ENCODE assay signal across 9 mouse cellular contexts in the genomic region with DNA sequence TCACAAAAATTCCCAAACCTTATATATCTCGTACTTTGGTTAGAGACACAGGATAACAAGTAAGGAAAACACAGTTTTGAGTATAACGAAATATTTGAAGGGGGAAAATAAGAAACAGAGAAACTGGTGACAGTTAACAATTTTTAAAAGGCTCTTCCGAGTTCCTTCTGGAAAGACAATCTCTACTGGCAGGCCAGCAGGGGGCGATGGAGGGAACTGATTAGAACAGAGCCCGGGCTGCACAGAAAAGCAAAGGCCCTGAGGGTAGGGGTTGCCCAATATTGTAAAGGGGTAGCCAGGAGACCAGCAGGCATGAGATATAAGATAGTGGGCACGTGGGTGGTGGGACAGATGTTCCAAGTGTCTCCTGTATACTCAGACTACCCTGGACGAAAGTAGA.
A peak's percentile ranks its signal among the peaks of the same experiment; 100 is the strongest.
DNase-seq lines count a peak whose midpoint lies in the region; ATAC-seq and TF ChIP-seq lines count a peak whose summit lies in the region.
"Had no signal": no experiment of that assay in that cellular context is flagged by ENCODE, and none has a peak within 500 bp of the region (broad histone marks: within the 10 kb centered on the region; RNA-seq: fewer than 3 reads in every experiment).

No protein-coding gene starts in this region.

- no peak for TF ChIP-seq POLR2A in thymus, adult 2 months (IDR thresholded peaks at IDR 0.05; ENCODE audit: control insufficient read depth, extremely low read depth, insufficient read depth, low read length, poor library complexity)

- peak; percentile 68 for DNase-seq in A20 (ENCODE audit: low read depth, low spot score)
- peak; percentile 70 to 83 for DNase-seq in adrenal gland, adult (ENCODE audit: inconsistent age in 2 of 2, low spot score in 1 of 2)
- peak; percentile 81 for DNase-seq in embryo, embryonic 10 days (ENCODE audit: low spot score)
- peak; percentile 65 for DNase-seq in layer of hippocampus, adult 11-12 months (ENCODE audit: low spot score)
- DNase-seq in thymus, adult 2 months = peak; percentile 80

- H3K27me3 ChIP-seq in lung, embryonic 15.5 days = peaks cover 21% of the 10 kb centered on the region; the same call in 1 of the 2 replicates
- H3K27me3 ChIP-seq in thymus, adult 2 months (ENCODE audit: control insufficient read depth, insufficient read depth, low read length) = no peaks in the 10 kb centered on the region
- H3K27me3 ChIP-seq: embryonic facial prominence, embryonic 15.5 days had no signal

- no peaks in the 10 kb centered on the region for H3K9me3 ChIP-seq in lung, embryonic 15.5 days
- H3K9me3 ChIP-seq: embryonic facial prominence, embryonic 15.5 days had no signal

- peaks cover 7% of the 10 kb centered on the region; the same call in 1 of the 2 replicates for H3K4me1 ChIP-seq in lung, embryonic 15.5 days
- H3K4me1 ChIP-seq in thymus, adult 2 months (replicated peaks; ENCODE audit: control insufficient read depth, insufficient read depth, low read length) = peaks cover 15% of the 10 kb centered on the region

- H3K36me3 ChIP-seq in lung, embryonic 15.5 days = no peaks in the 10 kb centered on the region
- no peaks in the 10 kb centered on the region for H3K36me3 ChIP-seq in thymus, adult 2 months (ENCODE audit: control insufficient read depth, insufficient read depth, low read length)
- H3K36me3 ChIP-seq: embryonic facial prominence, embryonic 15.5 days had no signal

- 8% methylated on average over 7 of the region's 7 CpGs for WGBS in lung, embryonic 15.5 days
- WGBS in thymus, adult 2 months = 21% methylated on average over 7 of the region's 7 CpGs

- H3K4me3 ChIP-seq in lung, embryonic 15.5 days = no peak overlapping the region
- no peak overlapping the region for H3K4me3 ChIP-seq in thymus, adult 2 months (ENCODE audit: control insufficient read depth, insufficient read depth, low read length)

- H3K27ac ChIP-seq in lung, embryonic 15.5 days = no peak overlapping the region
- no peak overlapping the region for H3K27ac ChIP-seq in thymus, adult 2 months (ENCODE audit: control insufficient read depth, insufficient read depth, low read length)
- H3K27ac ChIP-seq: embryonic facial prominence, embryonic 15.5 days had no signal

- no peak overlapping the region for H3K4me2 ChIP-seq in lung, embryonic 15.5 days

- no peak overlapping the region for H3K9ac ChIP-seq in lung, embryonic 15.5 days
- H3K9ac ChIP-seq: embryonic facial prominence, embryonic 15.5 days had no signal

- peak; percentile 83 for ATAC-seq in granulocyte monocyte progenitor cell, adult 5-6 weeks (replicated peaks; ENCODE audit: poor library complexity, severe bottlenecking)
- ATAC-seq in lung, embryonic 15.5 days (ENCODE audit: borderline replicate concordance, extremely low read depth, low FRiP score, low TSS enrichment) = peak; percentile 33; the same call in 1 of the 2 replicates
- peak; percentile 37; the same call in 1 of the 2 replicates for ATAC-seq in neutrophil, adult 5-6 weeks (ENCODE audit: extremely low read depth, insufficient number of reproducible peaks, low FRiP score, poor library complexity, severe bottlenecking)

- TF ChIP-seq CTCF in thymus, adult 2 months (IDR thresholded peaks at IDR 0.05; ENCODE audit: borderline replicate concordance, control insufficient read depth, extremely low read depth, insufficient read depth, low read length, poor library complexity) = peak; percentile 38; the same call in 1 of the 2 replicates

Comparison
In these comparisons a context has a peak if more than half of its experiments do, and no peak if none do; other contexts are left out.
1. ATAC-seq: peak in every context shown above with its lines; median percentile 83 in granulocyte monocyte progenitor cell, adult 5-6 weeks; 37 in neutrophil, adult 5-6 weeks; 33 in lung, embryonic 15.5 days.